Mouse (Mus musculus): ENCODE measurements at regions not wholly inside any gene's neighbourhood (a gene's known extent, or its start where the extent isn't known, plus 50 kb on each side); places are given as distances from the start of the nearest gene placed in this dataset.

GRCm38 (mm10) chr11:113084442-113084841 is 302.4 kb downstream of the Sox9 start:
- Histone ChIP-seq H3K4me1 (ENCODE audit: insufficient read depth, low read length) (no peaks in the 10 kb centered on the region), H3K4me3 (ENCODE audit: low read length) (no peak overlapping the region), H3K9ac (replicated peaks; ENCODE audit: low read length) (no peak overlapping the region), H3K4me2 (ENCODE audit: low read depth, low read length) (no peak overlapping the region), H3K27ac (no peak overlapping the region), H3K36me3 (ENCODE audit: insufficient read depth, low read length) (no peaks in the 10 kb centered on the region), H3K9me3 (ENCODE audit: low read length) (no peaks in the 10 kb centered on the region), H3K27me3 (ENCODE audit: insufficient read depth, low read length) (no peaks in the 10 kb centered on the region)
- WGBS = 67% methylated on average over 6 of the region's 6 CpGs
- DNase-seq (ENCODE audit: low spot score) (no peak), ATAC-seq (no peak)
- no peak for TF ChIP-seq CTCF (IDR thresholded peaks at IDR 0.05; ENCODE audit: low read depth)

- H3K9ac ChIP-seq (replicated peaks; ENCODE audit: low read length) = no peak overlapping the region
- no peaks in the 10 kb centered on the region for H3K27me3 ChIP-seq (ENCODE audit: insufficient read depth, low read length)
- H3K36me3 ChIP-seq (ENCODE audit: insufficient read depth, low read length) = no peaks in the 10 kb centered on the region
- ATAC-seq (no peak), DNase-seq (ENCODE audit: low spot score) (no peak)
- H3K4me3 ChIP-seq (ENCODE audit: low read length) = no peak overlapping the region
- WGBS = 82% methylated on average over 9 of the region's 9 CpGs
- no peak overlapping the region for H3K27ac ChIP-seq
- no peaks in the 10 kb centered on the region for H3K4me1 ChIP-seq (ENCODE audit: insufficient read depth, low read length)
- H3K4me2 ChIP-seq (ENCODE audit: low read depth, low read length) = no peak overlapping the region
- no peaks in the 10 kb centered on the region for H3K9me3 ChIP-seq (ENCODE audit: low read length)
- TF ChIP-seq CTCF (IDR thresholded peaks at IDR 0.05; ENCODE audit: low read depth) = no peak
Measured at GRCm38 (mm10) chr11:113085556-113085955, 303.5 kb downstream of the Sox9 start.

GRCm38 (mm10) chr11:113087084-113087483 is 305.1 kb downstream of the Sox9 start:
- no peaks in the 10 kb centered on the region for H3K9me3 ChIP-seq (ENCODE audit: low read length)
- peak overlapping the region; percentile 14; the same call in 1 of the 2 replicates for H3K4me2 ChIP-seq (ENCODE audit: low read depth, low read length)
- ATAC-seq (no peak), DNase-seq (ENCODE audit: low spot score) (no peak)
- WGBS = 43% methylated on average over 9 of the region's 9 CpGs
- no peak for TF ChIP-seq CTCF (IDR thresholded peaks at IDR 0.05; ENCODE audit: low read depth)
- H3K27me3 ChIP-seq (ENCODE audit: insufficient read depth, low read length) = no peaks in the 10 kb centered on the region
- no peaks in the 10 kb centered on the region for H3K36me3 ChIP-seq (ENCODE audit: insufficient read depth, low read length)
- no peak overlapping the region for H3K9ac ChIP-seq (replicated peaks; ENCODE audit: low read length)
- no peak overlapping the region for H3K4me3 ChIP-seq (ENCODE audit: low read length)
- H3K27ac ChIP-seq = no peak overlapping the region
- H3K4me1 ChIP-seq (ENCODE audit: insufficient read depth, low read length) = no peaks in the 10 kb centered on the region

GRCm38 (mm10) chr11:113089637-113090351 is 307.8 kb downstream of the Sox9 start:
- no peaks in the 10 kb centered on the region for H3K4me1 ChIP-seq (ENCODE audit: insufficient read depth, low read length)
- no peak overlapping the region for H3K4me2 ChIP-seq (ENCODE audit: low read depth, low read length)
- no peaks in the 10 kb centered on the region for H3K36me3 ChIP-seq (ENCODE audit: insufficient read depth, low read length)
- no peak for TF ChIP-seq CTCF (IDR thresholded peaks at IDR 0.05; ENCODE audit: low read depth)
- no peaks in the 10 kb centered on the region for H3K9me3 ChIP-seq (ENCODE audit: low read length)
- no peak overlapping the region for H3K27ac ChIP-seq
- H3K4me3 ChIP-seq (ENCODE audit: low read length) = no peak overlapping the region
- ATAC-seq (no peak), DNase-seq (ENCODE audit: low spot score) (no peak)
- WGBS = 90% methylated on average over 11 of the region's 11 CpGs
- H3K9ac ChIP-seq (replicated peaks; ENCODE audit: low read length) = no peak overlapping the region
- H3K27me3 ChIP-seq (ENCODE audit: insufficient read depth, low read length) = no peaks in the 10 kb centered on the region

GRCm38 (mm10) chr11:113091901-113092568 is 310.0 kb downstream of the Sox9 start:
- Histone ChIP-seq H3K27me3 (ENCODE audit: insufficient read depth, low read length) (no peaks in the 10 kb centered on the region), H3K4me1 (ENCODE audit: insufficient read depth, low read length) (no peaks in the 10 kb centered on the region), H3K27ac (no peak overlapping the region), H3K4me2 (ENCODE audit: low read depth, low read length) (no peak overlapping the region), H3K4me3 (ENCODE audit: low read length) (no peak overlapping the region), H3K36me3 (ENCODE audit: insufficient read depth, low read length) (no peaks in the 10 kb centered on the region), H3K9me3 (ENCODE audit: low read length) (no peaks in the 10 kb centered on the region), H3K9ac (replicated peaks; ENCODE audit: low read length) (no peak overlapping the region)
- 58% methylated on average over 8 of the region's 8 CpGs for WGBS
- no peak for TF ChIP-seq CTCF (IDR thresholded peaks at IDR 0.05; ENCODE audit: low read depth)
- DNase-seq (ENCODE audit: low spot score) = no peak
- no peak for ATAC-seq

- H3K9ac ChIP-seq (replicated peaks; ENCODE audit: low read length) = no peak overlapping the region
- no peaks in the 10 kb centered on the region for H3K27me3 ChIP-seq (ENCODE audit: insufficient read depth, low read length)
- H3K4me1 ChIP-seq (ENCODE audit: insufficient read depth, low read length) = no peaks in the 10 kb centered on the region
- ATAC-seq (no peak), DNase-seq (ENCODE audit: low spot score) (no peak)
- no peaks in the 10 kb centered on the region for H3K36me3 ChIP-seq (ENCODE audit: insufficient read depth, low read length)
- no peak for TF ChIP-seq CTCF (IDR thresholded peaks at IDR 0.05; ENCODE audit: low read depth)
- WGBS = 96% methylated on average over 13 of the region's 13 CpGs
- H3K4me2 ChIP-seq (ENCODE audit: low read depth, low read length) = no peak overlapping the region
- no peak overlapping the region for H3K4me3 ChIP-seq (ENCODE audit: low read length)
- no peaks in the 10 kb centered on the region for H3K9me3 ChIP-seq (ENCODE audit: low read length)
- no peak overlapping the region for H3K27ac ChIP-seq
Measured at GRCm38 (mm10) chr11:113093895-113094445, 311.9 kb downstream of the Sox9 start.

GRCm38 (mm10) chr11:113095625-113096024 is 313.6 kb downstream of the Sox9 start:
- no peak for DNase-seq (ENCODE audit: low spot score)
- Histone ChIP-seq H3K27ac (no peak overlapping the region), H3K27me3 (ENCODE audit: insufficient read depth, low read length) (no peaks in the 10 kb centered on the region), H3K4me3 (ENCODE audit: low read length) (no peak overlapping the region), H3K4me2 (ENCODE audit: low read depth, low read length) (no peak overlapping the region), H3K9me3 (ENCODE audit: low read length) (no peaks in the 10 kb centered on the region), H3K9ac (replicated peaks; ENCODE audit: low read length) (no peak overlapping the region), H3K4me1 (ENCODE audit: insufficient read depth, low read length) (no peaks in the 10 kb centered on the region), H3K36me3 (ENCODE audit: insufficient read depth, low read length) (no peaks in the 10 kb centered on the region)
- no peak for ATAC-seq
- 70% methylated on average over 8 of the region's 8 CpGs for WGBS
- TF ChIP-seq CTCF (IDR thresholded peaks at IDR 0.05; ENCODE audit: low read depth) = no peak
